Mouse (Mus musculus): ENCODE results near the gene Pam.

DNA sequence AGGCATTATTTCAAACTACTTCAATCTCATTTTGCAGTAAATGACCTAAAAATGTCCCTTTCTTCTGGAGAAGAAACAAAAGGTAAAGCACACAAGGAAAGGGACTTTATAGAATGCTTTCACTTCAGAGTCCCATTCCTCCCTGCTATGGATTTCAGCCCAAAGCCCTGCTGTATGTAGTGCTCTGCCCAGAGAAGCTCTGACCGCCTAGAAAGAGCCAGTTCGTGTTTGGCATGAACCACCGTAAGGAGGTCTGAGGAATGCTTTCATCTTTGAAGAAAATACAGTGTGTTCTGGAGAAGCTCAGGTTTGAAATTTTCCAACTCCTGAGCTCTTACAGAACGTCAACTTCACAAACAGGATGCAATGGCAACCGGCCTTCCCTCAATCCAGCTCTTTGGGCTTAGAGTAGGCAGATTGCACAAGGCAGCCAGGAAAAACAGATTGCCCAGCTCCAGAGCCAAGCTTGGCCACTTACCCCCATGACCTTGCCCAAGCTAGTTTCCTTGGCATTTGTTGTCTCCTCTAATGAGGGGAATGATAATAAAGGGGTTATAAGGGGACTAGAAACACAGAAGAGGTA is 24.6 kb downstream of the Pam start:
- TF ChIP-seq CTCF (IDR thresholded peaks at IDR 0.05; ENCODE audit: low read depth, low read length) (no peak), POLR2A (IDR thresholded peaks at IDR 0.05; ENCODE audit: extremely low read depth, insufficient read depth, low read length) (no peak)
